Mouse (Mus musculus) hindbrain, embryonic 11.5 days (tissue): ENCODE results near the gene Olfml3. TPM values are rescaled to one million over a fixed set of nuclear protein-coding genes. Genes with fewer than 3 reads are reported as not detected.

Experiments used
- ATAC-seq: fragments of 200-750 bp; cut with Nextera tagmentation; 2 replicates; pipeline ENCODE4 v1.8.0; 2017; ENCODE audit warnings: mild to moderate bottlenecking, moderate TSS enrichment, moderate library complexity; ENCODE audit not compliant: low FRiP score
- DNase-seq: peaks from one replicate; pipeline ENCODE4 v3.0.0-alpha.2; 2015; ENCODE audit warnings: low spot score
- H3K27ac ChIP-seq: fragments of 300-500 bp; sonication (generic); 2 replicates; pipeline ENCODE4 v1.5.1; 2014; ENCODE audit warnings: mild to moderate bottlenecking, low read depth, low read length
- H3K27me3 ChIP-seq: fragments of 300-500 bp; sonication (generic); 2 replicates; pipeline ENCODE4 v1.6.1; 2014; ENCODE audit warnings: mild to moderate bottlenecking, low read length, moderate library complexity, mixed read lengths; ENCODE audit not compliant: control insufficient read depth, insufficient read depth
- H3K36me3 ChIP-seq: fragments of 300-500 bp; sonication (generic); 2 replicates; pipeline ENCODE4 v1.6.1; 2014; ENCODE audit warnings: mild to moderate bottlenecking, low read length, moderate library complexity, mixed read lengths; ENCODE audit not compliant: control insufficient read depth, insufficient read depth
- H3K4me1 ChIP-seq: fragments of 300-500 bp; sonication (generic); replicated peaks from 2 replicates; pipeline ENCODE4 v1.6.1; 2014; ENCODE audit warnings: low read length, mixed read lengths; ENCODE audit not compliant: control insufficient read depth, insufficient read depth
- H3K4me2 ChIP-seq: fragments of 300-500 bp; sonication (generic); replicated peaks from 2 replicates; pipeline ENCODE4 v1.6.1; 2014; ENCODE audit warnings: mild to moderate bottlenecking, low read depth, low read length
- H3K4me3 ChIP-seq: fragments of 300-500 bp; sonication (generic); 2 replicates; pipeline ENCODE4 v1.5.1; 2014; ENCODE audit warnings: low read depth, low read length
- H3K9ac ChIP-seq: fragments of 300-500 bp; sonication (generic); 2 replicates; pipeline ENCODE4 v1.6.1; 2014; ENCODE audit warnings: low read depth, low read length
- H3K9me3 ChIP-seq: fragments of 300-500 bp; sonication (generic); 2 replicates; pipeline ENCODE4 v1.6.1; 2016; ENCODE audit warnings: low read length; ENCODE audit not compliant: control insufficient read depth
- WGBS: fragments of 180-500 bp; shearing (Covaris S2); extraction: QIAGEN DNeasy Blood & Tissue Kit; methylation state at CpG from one replicate; pipeline ENCODE4 v1.1.7; 2014; 5-methylcytosine and 5-hydroxymethylcytosine counted together
- polyA plus RNA-seq: library from polyadenylated mRNA; unstranded; fragments of >200 nt; fragmentation: Nextera tagmentation; extraction: Ambion mirVana; gene quantifications from 2 replicates; pipeline ENCODE4 v1.2.1, GENCODE M21; 2014

Gene Olfml3
- polyA plus RNA-seq, 1 experiment from 2014 or later = 13.3 TPM

DNA sequence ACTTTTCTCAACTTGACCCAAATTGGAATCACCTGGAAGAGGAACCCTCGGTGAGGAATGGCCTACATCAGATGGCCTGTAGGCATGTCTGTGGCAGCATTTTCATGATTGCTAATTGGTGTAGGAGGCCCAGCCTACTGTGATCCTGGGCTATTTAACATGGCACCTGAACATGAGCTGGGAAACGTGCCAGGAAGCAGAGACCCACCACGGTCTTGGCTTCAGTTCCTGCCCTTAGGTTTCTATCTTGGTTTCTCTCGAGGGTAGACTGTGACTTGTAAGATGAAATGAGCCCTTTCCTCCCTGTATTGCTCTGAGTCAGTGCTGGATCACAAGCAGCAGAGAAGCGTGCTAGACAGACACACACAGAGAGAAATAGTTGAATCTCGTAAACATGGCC, 33.1 kb downstream of the Olfml3 start:
- 88% methylated on average over 6 of the region's 6 CpGs for WGBS
- no peak overlapping the region for H3K27ac ChIP-seq
- 0 out of 2 replicates have a peak, but pooled peaks cover 3% of the 10 kb centered on the region for H3K4me1 ChIP-seq
- DNase-seq (no peak), ATAC-seq (no peak)
- H3K27me3 ChIP-seq = no peaks in the 10 kb centered on the region
- H3K4me3 ChIP-seq = no peak overlapping the region
- no peak overlapping the region for H3K4me2 ChIP-seq
- H3K9ac ChIP-seq = no peak overlapping the region
- H3K36me3 ChIP-seq = no peaks in the 10 kb centered on the region
- no peaks in the 10 kb centered on the region for H3K9me3 ChIP-seq

DNA sequence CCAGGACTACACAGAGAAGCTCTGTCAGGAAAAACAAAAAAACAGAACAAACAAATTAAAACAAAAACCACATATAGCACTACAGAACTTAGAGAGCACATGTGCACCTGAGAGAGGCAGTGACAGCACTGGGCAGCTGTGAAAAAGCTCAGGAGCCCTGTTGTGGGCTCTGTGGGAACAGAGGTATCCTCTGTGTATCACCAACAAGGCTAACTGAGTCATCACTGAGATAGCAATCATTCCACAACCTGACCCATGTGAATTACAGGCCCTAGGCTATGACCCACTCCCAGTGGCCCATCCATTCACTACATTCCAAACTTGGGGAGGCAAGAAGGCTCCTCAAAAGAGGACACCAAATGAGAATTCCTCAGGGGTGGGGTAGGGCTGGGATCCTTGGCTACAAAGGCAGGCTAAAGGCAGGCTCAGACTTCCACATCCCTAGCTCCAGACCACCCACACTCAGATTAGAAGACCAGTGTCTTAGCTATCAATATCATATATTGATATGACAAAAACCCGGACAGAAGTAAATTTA, 41.3 kb downstream of the Olfml3 start:
- no peaks in the 10 kb centered on the region for H3K36me3 ChIP-seq
- H3K4me3 ChIP-seq = no peak overlapping the region
- no peaks in the 10 kb centered on the region for H3K27me3 ChIP-seq
- no peaks in the 10 kb centered on the region for H3K9me3 ChIP-seq
- no peak overlapping the region for H3K4me2 ChIP-seq
- 84% methylated on average over 1 of the region's 1 CpGs for WGBS
- H3K9ac ChIP-seq = no peak overlapping the region
- no peaks in the 10 kb centered on the region for H3K4me1 ChIP-seq
- DNase-seq (no peak), ATAC-seq (no peak)
- no peak overlapping the region for H3K27ac ChIP-seq

DNA sequence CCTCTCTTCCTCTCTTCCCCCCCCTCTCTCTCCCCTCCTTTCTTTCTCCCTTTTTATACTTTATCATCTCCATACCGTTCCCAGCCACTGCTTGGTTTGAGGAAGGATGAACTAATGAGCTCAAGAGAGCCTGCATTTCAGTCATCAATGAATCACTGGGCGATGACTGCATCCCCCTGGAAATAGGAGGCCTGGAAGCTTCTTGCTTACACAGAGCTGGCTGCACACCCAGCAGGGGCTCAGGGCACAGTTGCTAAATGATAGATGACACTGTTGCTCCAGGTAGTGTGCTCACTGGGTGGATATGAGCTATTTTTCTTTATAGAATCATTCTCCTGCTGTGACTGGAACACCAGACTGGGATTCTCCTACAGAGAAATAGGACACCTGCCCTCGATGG, 42.2 kb downstream of the Olfml3 start:
- Histone ChIP-seq H3K27me3 (no peaks in the 10 kb centered on the region), H3K4me3 (no peak overlapping the region), H3K9me3 (no peaks in the 10 kb centered on the region), H3K36me3 (no peaks in the 10 kb centered on the region), H3K4me1 (no peaks in the 10 kb centered on the region), H3K9ac (no peak overlapping the region), H3K27ac (no peak overlapping the region), H3K4me2 (no peak overlapping the region)
- DNase-seq = no peak
- ATAC-seq = no peak
- WGBS = 54% methylated on average over 3 of the region's 3 CpGs

DNA sequence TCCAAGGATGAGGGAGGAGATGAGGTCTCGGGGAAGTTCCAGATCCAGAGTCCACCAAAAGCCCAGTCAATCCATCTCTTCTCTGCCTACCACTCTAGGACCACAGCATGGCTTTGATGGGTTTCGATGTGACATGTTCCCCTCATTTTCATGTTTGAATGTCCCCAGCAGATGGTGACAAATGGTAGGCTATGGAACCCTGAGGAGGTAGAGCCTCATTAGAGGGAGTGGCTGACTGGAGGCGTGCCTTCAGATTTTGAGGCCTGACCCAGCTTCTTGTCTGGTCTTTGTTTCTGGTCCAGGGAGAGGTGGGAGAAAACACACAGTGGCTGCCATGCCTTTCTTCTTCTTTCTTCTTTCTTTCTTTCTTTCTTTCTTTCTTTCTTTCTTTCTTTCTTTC, 47.3 kb downstream of the Olfml3 start:
- ATAC-seq (no peak), DNase-seq (no peak)
- H3K4me2 ChIP-seq = no peak overlapping the region
- no peaks in the 10 kb centered on the region for H3K27me3 ChIP-seq
- no peak overlapping the region for H3K4me3 ChIP-seq
- H3K27ac ChIP-seq = no peak overlapping the region
- no peaks in the 10 kb centered on the region for H3K36me3 ChIP-seq
- no peak overlapping the region for H3K9ac ChIP-seq
- no peaks in the 10 kb centered on the region for H3K4me1 ChIP-seq
- 72% methylated on average over 3 of the region's 3 CpGs for WGBS
- no peaks in the 10 kb centered on the region for H3K9me3 ChIP-seq

DNA sequence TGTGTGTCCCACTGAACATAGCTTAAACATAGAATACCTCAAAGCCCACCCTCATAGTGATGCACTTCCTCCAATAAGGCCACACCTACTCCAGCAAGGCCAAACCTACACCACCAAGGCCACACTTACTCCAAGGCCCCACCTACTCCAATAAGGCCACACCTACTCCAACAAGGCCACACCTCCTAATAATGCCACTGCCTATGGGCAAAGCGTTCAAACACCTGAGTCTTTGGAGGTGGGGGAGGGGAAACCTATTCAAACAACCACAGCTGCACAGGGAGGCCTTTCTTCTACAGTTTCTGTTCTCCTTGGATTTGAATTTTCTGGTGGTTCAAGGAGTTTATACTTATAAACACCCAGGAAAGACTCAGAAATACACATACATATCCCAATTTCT, 48.8 kb downstream of the Olfml3 start:
- no peak for ATAC-seq
- DNase-seq = no peak
- 76% methylated on average over 1 of the region's 1 CpGs for WGBS

DNA sequence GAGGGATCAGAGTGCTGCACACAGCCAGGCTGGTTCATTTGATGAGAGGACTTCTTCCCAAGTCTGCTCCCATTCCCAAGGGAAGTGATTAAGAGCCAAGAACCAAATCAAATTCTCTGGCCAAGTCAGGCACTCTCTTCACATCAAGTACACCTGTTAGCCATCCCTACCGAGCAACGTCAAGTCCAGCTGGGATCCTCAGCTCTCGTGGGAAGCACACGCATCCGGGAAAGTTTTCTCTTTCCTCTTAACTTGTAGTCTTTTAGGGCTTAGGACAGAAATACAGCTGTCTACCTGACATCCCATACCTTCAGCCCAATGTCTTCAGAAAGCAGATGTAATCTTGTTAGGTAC, 53.9 kb downstream of the Olfml3 start:
- Histone ChIP-seq H3K9ac (no peak overlapping the region), H3K4me2 (no peak overlapping the region), H3K9me3 (no peaks in the 10 kb centered on the region), H3K27ac (no peak overlapping the region), H3K27me3 (no peaks in the 10 kb centered on the region), H3K36me3 (no peaks in the 10 kb centered on the region), H3K4me3 (no peak overlapping the region), H3K4me1 (peaks cover 2% of the 10 kb centered on the region; the same call in 1 of the 2 replicates)
- 40% methylated on average over 5 of the region's 5 CpGs for whole genome bisulfite sequencing
- no peak for ATAC-seq
- DNase-seq = no peak

More for the DNA sequence above, 48.8 kb downstream of the Olfml3 start:
- Histone ChIP-seq H3K36me3 (no peaks in the 10 kb centered on the region), H3K4me1 (no peaks in the 10 kb centered on the region), H3K9me3 (no peaks in the 10 kb centered on the region), H3K4me2 (no peak overlapping the region), H3K27me3 (no peaks in the 10 kb centered on the region), H3K27ac (no peak overlapping the region), H3K4me3 (no peak overlapping the region), H3K9ac (no peak overlapping the region)

DNA sequence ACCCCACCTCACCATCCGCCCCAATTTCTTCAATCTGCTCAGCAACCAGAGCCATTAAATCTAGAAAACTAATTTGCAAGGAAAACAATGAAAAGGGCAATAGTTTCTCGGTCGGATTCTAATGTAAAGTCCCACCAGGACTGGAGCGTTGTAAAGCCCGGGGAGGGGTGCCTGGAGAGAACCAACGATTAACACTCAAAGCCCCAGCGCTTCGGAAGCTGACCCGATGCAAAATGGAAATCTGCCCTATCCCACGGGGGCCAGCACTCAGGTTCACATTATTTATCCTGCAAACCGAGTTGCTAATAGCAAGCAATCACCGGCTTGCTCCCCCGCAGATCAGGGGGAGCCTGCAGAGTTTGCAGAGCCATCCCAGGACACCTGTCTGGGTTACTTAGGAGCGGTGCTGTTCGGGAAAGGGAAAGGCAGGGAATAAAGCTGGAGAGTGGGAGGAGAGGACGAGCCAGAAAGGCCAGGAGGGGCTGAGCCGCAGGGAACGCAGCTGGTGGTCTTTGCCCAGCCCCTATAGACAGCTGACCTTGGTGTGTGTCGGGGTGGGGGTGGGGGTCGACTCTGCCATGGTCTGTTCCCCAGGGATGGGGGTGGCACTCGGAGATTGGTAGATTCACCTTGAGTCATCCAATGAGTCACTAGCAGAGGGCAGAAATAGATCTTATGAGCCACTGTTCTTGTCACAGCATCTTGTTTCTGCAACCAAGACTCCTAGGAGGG, 54.4 kb downstream of the Olfml3 start:
- DNase-seq = peak; percentile 30
- no peak overlapping the region for H3K27ac ChIP-seq
- H3K9me3 ChIP-seq = no peaks in the 10 kb centered on the region
- peaks cover 2% of the 10 kb centered on the region; the same call in 1 of the 2 replicates for H3K4me1 ChIP-seq
- H3K36me3 ChIP-seq = no peaks in the 10 kb centered on the region
- ATAC-seq = no peak
- peak overlapping the region; percentile 31 for H3K4me2 ChIP-seq
- H3K27me3 ChIP-seq = no peaks in the 10 kb centered on the region
- H3K4me3 ChIP-seq = no peak overlapping the region
- 4% methylated on average over 21 of the region's 21 CpGs for WGBS
- H3K9ac ChIP-seq = peak overlapping the region; percentile 7; the same call in 1 of the 2 replicates

DNA sequence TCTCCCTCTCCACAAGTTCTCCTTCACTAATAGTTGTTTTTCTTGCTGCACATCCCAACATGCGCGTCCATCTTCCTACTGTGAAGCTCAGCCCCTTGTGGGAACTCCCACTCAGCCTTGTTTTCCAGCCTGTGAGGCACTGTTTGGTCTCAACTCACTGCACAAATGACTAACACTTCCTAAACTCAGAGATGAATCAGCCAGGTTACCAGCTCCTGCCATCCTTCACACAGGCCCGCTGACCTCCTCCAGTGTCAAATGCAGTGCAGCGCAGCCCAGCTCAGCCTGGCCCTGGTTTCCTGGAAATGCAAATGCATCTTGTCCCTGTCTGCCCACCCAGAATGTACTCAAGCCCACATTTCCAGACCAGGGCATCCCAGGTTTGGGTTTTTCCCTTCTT, 55.3 kb downstream of the Olfml3 start:
- Histone ChIP-seq H3K4me3 (no peak overlapping the region), H3K9me3 (no peaks in the 10 kb centered on the region), H3K27ac (no peak overlapping the region), H3K4me1 (peaks cover 2% of the 10 kb centered on the region; the same call in 1 of the 2 replicates), H3K4me2 (no peak overlapping the region), H3K36me3 (no peaks in the 10 kb centered on the region), H3K9ac (no peak overlapping the region), H3K27me3 (no peaks in the 10 kb centered on the region)
- ATAC-seq (no peak), DNase-seq (no peak)
- WGBS = 41% methylated on average over 4 of the region's 4 CpGs

DNA sequence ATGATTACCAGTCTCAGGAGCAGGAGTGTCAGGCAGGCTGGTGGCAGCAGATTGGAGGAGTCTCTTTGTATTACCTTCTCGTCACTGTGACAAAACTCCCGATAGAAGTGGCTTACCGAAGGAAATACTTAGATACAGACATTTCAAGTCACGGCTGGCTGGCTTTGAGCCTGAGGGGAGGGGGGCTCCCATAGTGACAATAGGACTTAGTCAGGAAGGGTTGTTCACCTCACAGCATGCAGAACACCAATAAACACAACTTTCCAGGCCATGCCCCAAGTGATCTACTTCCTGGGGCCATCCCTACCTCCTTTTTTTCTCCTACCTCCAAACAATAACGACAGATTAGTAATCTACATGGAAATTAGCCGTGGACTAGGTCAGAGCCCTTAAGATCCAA, 59.0 kb downstream of the Olfml3 start:
- WGBS = 41% methylated on average over 6 of the region's 6 CpGs
- ATAC-seq (no peak), DNase-seq (no peak)
- Histone ChIP-seq H3K9ac (no peak overlapping the region), H3K4me2 (no peak overlapping the region), H3K4me3 (no peak overlapping the region), H3K27ac (no peak overlapping the region), H3K36me3 (no peaks in the 10 kb centered on the region), H3K4me1 (peaks cover 2% of the 10 kb centered on the region; the same call in 1 of the 2 replicates), H3K9me3 (no peaks in the 10 kb centered on the region), H3K27me3 (no peaks in the 10 kb centered on the region)
